ENCODE assay signal across 22 mouse cellular contexts in genomic region chr19:37369921-37370320, GRCm38 (mm10). TPM values are rescaled to one million over a fixed set of nuclear protein-coding genes. Genes with fewer than 3 reads are reported as not detected.
A peak's percentile ranks its signal among the peaks of the same experiment; 100 is the strongest.
DNase-seq lines count a peak whose midpoint lies in the region; ATAC-seq and TF ChIP-seq lines count a peak whose summit lies in the region.
"Had no signal": no experiment of that assay in that cellular context is flagged by ENCODE, and none has a peak within 500 bp of the region (broad histone marks: within the 10 kb centered on the region; RNA-seq: fewer than 3 reads in every experiment).

No protein-coding gene starts in this region.

- no peaks in the 10 kb centered on the region for H3K36me3 ChIP-seq in thymus, adult 2 months (ENCODE audit: control insufficient read depth, insufficient read depth, low read length)
- no peaks in the 10 kb centered on the region for H3K36me3 ChIP-seq in intestine, embryonic 15.5 days
- H3K36me3 ChIP-seq: embryonic facial prominence, embryonic 15.5 days; forebrain, embryonic 15.5 days; G1E; heart, embryonic 10.5 days; hindbrain, embryonic 10.5 days had no signal

- H3K9me3 ChIP-seq in intestine, embryonic 15.5 days, result no peaks in the 10 kb centered on the region
- H3K9me3 ChIP-seq: embryonic facial prominence, embryonic 15.5 days; forebrain, embryonic 15.5 days; G1E; heart, embryonic 10.5 days; hindbrain, embryonic 10.5 days had no signal

- 62% methylated on average over 4 of the region's 4 CpGs for WGBS in thymus, adult 2 months
- WGBS in intestine, embryonic 15.5 days, result 84% methylated on average over 4 of the region's 4 CpGs

- no peak for TF ChIP-seq POLR2A in thymus, adult 2 months (IDR thresholded peaks at IDR 0.05; ENCODE audit: control insufficient read depth, extremely low read depth, insufficient read depth, low read length, poor library complexity)

- no peak overlapping the region for H3K4me2 ChIP-seq in intestine, embryonic 15.5 days (replicated peaks)
- H3K4me2 ChIP-seq: embryonic facial prominence, embryonic 15.5 days; forebrain, embryonic 15.5 days; hindbrain, embryonic 14.5 days had no signal

- H3K4me1 ChIP-seq in thymus, adult 2 months (replicated peaks; ENCODE audit: control insufficient read depth, insufficient read depth, low read length), result no peaks in the 10 kb centered on the region
- no peaks in the 10 kb centered on the region for H3K4me1 ChIP-seq in intestine, embryonic 15.5 days (replicated peaks)
- H3K4me1 ChIP-seq: embryonic facial prominence, embryonic 15.5 days; forebrain, embryonic 15.5 days; heart, embryonic 10.5 days; hindbrain, embryonic 10.5 days had no signal

- peak overlapping the region; percentile 49 for H3K27ac ChIP-seq in thymus, adult 2 months (ENCODE audit: control insufficient read depth, insufficient read depth, low read length)
- H3K27ac ChIP-seq in intestine, embryonic 15.5 days, result no peak overlapping the region
- H3K27ac ChIP-seq: embryonic facial prominence, embryonic 15.5 days; forebrain, embryonic 15.5 days; heart, embryonic 10.5 days; hindbrain, embryonic 10.5 days; hindbrain, embryonic 14.5 days had no signal

- ATAC-seq in granulocyte monocyte progenitor cell, adult 5-6 weeks (replicated peaks; ENCODE audit: poor library complexity, severe bottlenecking), result peak; percentile 38
- peak; percentile 48; the same call in 1 of the 2 replicates for ATAC-seq in megakaryocyte, adult 5-6 weeks (ENCODE audit: poor library complexity, severe bottlenecking)
- no peak for ATAC-seq in intestine, embryonic 15.5 days
- ATAC-seq: forebrain, embryonic 15.5 days had no signal

- no peaks in the 10 kb centered on the region for H3K27me3 ChIP-seq in thymus, adult 2 months (ENCODE audit: control insufficient read depth, insufficient read depth, low read length)
- H3K27me3 ChIP-seq in intestine, embryonic 15.5 days (replicated peaks), result no peaks in the 10 kb centered on the region
- H3K27me3 ChIP-seq: embryonic facial prominence, embryonic 15.5 days; forebrain, embryonic 15.5 days had no signal

- H3K4me3 ChIP-seq in thymus, adult 2 months (ENCODE audit: control insufficient read depth, insufficient read depth, low read length), result no peak overlapping the region
- H3K4me3 ChIP-seq in intestine, embryonic 15.5 days (replicated peaks), result no peak overlapping the region
- H3K4me3 ChIP-seq: embryonic facial prominence, embryonic 15.5 days; forebrain, embryonic 15.5 days; heart, embryonic 10.5 days; hindbrain, embryonic 10.5 days had no signal

- TF ChIP-seq CTCF in thymus, adult 2 months (IDR thresholded peaks at IDR 0.05; ENCODE audit: borderline replicate concordance, control insufficient read depth, extremely low read depth, insufficient read depth, low read length, poor library complexity), result no peak

- peak; percentile 19 for DNase-seq in thymus, adult 2 months
- DNase-seq in thymus, postnatal 10 days (ENCODE audit: low spot score in 2 of 2), result no peak
- DNase-seq in thymus, postnatal 25 days, result peak; percentile 16
- DNase-seq in spleen, postnatal 14 days (ENCODE audit: low spot score in 2 of 2), result no peak
- no peak for DNase-seq in gastrocnemius, postnatal 10 days
- DNase-seq: adrenal gland, adult 8-10 months; adrenal gland, postnatal 36 days; cerebellum, adult 11 months; cerebellum, adult 8-10 months; cerebellum, postnatal 14 days; embryo, embryonic 11 days; gastrocnemius, postnatal 14 days; heart, postnatal 10 days had no signal

- H3K9ac ChIP-seq in intestine, embryonic 15.5 days, result no peak overlapping the region
- H3K9ac ChIP-seq: embryonic facial prominence, embryonic 15.5 days; forebrain, embryonic 15.5 days; hindbrain, embryonic 14.5 days had no signal

RNA-seq across cellular contexts. Expression of gene Kif11, which starts 6.3 kb away (rescaled TPM):
- polyA plus RNA-seq in thymus, adult 2 months (2012; rRNA removed), result 22.5 and 29.0 TPM in 2 replicates
- total RNA-seq in granulocyte monocyte progenitor cell, adult 5-6 weeks (2014; fragmentation: Nextera tagmentation), result 35.6 and 53.8 TPM in 2 replicates
- 155 and 184 TPM in 2 replicates for total RNA-seq in granulocyte monocyte progenitor cell, adult 5-6 weeks (2017)
- total RNA-seq in megakaryocyte, adult 5-6 weeks (2015), result 128 and 136 TPM in 2 replicates
- 223 and 233 TPM in 2 replicates for total RNA-seq in megakaryocyte, adult 5-6 weeks (2017)
- polyA plus RNA-seq in intestine, embryonic 15.5 days (2015; fragmentation: Nextera tagmentation; extraction: Ambion mirVana), result 44.3 and 51.7 TPM in 2 replicates
- total RNA-seq in gastrocnemius, postnatal 10 days (2021), result 10 to 100 TPM in 1 of 2 experiments, 1 to 10 TPM in 1; 8.4 to 10.2 TPM

RNA-seq across cellular contexts. Expression of gene Ide, which starts 32.3 kb away (rescaled TPM):
- polyA plus RNA-seq in thymus, adult 2 months (2012; rRNA removed), result 19.8 and 21.4 TPM in 2 replicates
- total RNA-seq in granulocyte monocyte progenitor cell, adult 5-6 weeks (2014; fragmentation: Nextera tagmentation), result 108 and 131 TPM in 2 replicates
- 95.3 and 125 TPM in 2 replicates for total RNA-seq in granulocyte monocyte progenitor cell, adult 5-6 weeks (2017)
- 41.2 and 47.1 TPM in 2 replicates for total RNA-seq in megakaryocyte, adult 5-6 weeks (2015)
- 32.2 and 45.0 TPM in 2 replicates for total RNA-seq in megakaryocyte, adult 5-6 weeks (2017)
- polyA plus RNA-seq in intestine, embryonic 15.5 days (2015; fragmentation: Nextera tagmentation; extraction: Ambion mirVana), result 52.7 and 56.2 TPM in 2 replicates
- total RNA-seq in gastrocnemius, postnatal 10 days (2021), result 100 to 1,000 TPM in 1 of 2 experiments, 10 to 100 TPM in 1; 83.0 to 129 TPM

Comparison
In these comparisons a context has a peak if more than half of its experiments do, and no peak if none do; other contexts are left out.
1. DNase-seq: peak in thymus, adult 2 months (single experiment) and thymus, postnatal 25 days (single experiment); none in thymus, postnatal 10 days (0 of 2), spleen, postnatal 14 days (0 of 2) and gastrocnemius, postnatal 10 days (single experiment).